27 mouse cellular contexts compared by ENCODE assay signal in the genomic region with DNA sequence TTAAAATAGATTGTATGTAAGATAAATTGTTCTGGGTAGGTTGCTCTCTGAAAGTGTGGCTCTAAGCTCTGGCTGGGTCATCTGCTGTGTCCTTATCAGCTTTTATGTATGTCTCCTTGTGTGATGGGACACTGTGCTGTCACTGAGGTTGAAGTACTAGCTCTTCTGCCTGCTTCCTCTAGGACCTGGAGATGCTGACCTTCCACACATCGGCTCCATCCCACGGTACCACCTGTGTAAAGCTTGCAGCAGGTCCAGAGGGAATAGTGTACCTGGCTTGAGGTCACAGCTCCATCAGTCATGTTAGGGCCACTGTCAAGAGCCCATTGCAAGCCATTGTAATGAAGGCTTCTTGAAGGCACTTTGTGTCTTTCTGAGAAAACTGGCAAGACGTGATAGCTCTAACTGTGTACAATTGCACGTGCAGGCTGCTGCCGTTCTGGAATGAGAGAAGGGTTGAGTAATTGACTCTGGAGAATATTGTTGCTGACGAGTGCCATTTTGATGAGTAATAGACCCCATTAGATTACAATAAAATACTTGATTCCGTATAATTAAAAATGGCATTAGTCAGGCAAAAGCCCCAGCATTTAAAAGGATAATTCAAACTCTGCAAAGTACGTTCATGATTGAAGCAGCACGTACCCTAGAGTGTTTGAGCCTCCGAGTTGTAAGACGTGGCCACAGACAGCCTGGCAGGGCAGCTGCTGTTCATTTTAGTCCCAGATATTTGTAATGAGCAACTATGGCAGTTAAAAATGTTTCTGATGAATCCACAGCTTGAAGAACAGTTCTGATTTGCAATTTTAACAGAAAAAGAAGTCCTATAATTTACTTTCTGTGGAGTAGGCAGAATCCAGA. TPM values are rescaled to one million over a fixed set of nuclear protein-coding genes. Genes with fewer than 3 reads are reported as not detected.
A peak's percentile ranks its signal among the peaks of the same experiment; 100 is the strongest.
DNase-seq lines count a peak whose midpoint lies in the region; ATAC-seq lines count a peak whose summit lies in the region.
"Had no signal": no experiment of that assay in that cellular context is flagged by ENCODE, and none has a peak within 500 bp of the region (broad histone marks: within the 10 kb centered on the region; RNA-seq: fewer than 3 reads in every experiment).

No protein-coding gene starts in this region.

- no peak for DNase-seq in forebrain, embryonic 11.5 days (ENCODE audit: low spot score)
- DNase-seq in hindbrain, embryonic 14.5 days (ENCODE audit: low spot score): no peak
- DNase-seq in hindbrain, embryonic 10.5 days (ENCODE audit: low spot score): no peak
- no peak for DNase-seq in urinary bladder, postnatal 4 days (ENCODE audit: low spot score in 2 of 2)
- DNase-seq in c-Kit-positive CD71-positive TER-119-positive erythroid progenitor cells, embryonic 14.5 days (ENCODE audit: low spot score): no peak
- DNase-seq: adrenal gland, postnatal 10 days; cerebellum, adult 18-20 months; cerebellum, postnatal 10 days; gastrocnemius, postnatal 10 days; kidney, postnatal 14 days; lung, postnatal 36 days; right cerebral cortex, postnatal 4 days; thymus, adult 18-20 months; thymus, postnatal 25 days had no signal

- 74% methylated on average over 11 of the region's 11 CpGs for WGBS in forebrain, embryonic 13.5 days
- WGBS in forebrain, embryonic 11.5 days: 88% methylated on average over 11 of the region's 11 CpGs
- 70% methylated on average over 11 of the region's 11 CpGs for WGBS in hindbrain, embryonic 14.5 days
- 90% methylated on average over 11 of the region's 11 CpGs for WGBS in hindbrain, embryonic 10.5 days
- 68% methylated on average over 11 of the region's 11 CpGs for WGBS in neural tube, embryonic 13.5 days
- WGBS in neural tube, embryonic 15.5 days: 57% methylated on average over 11 of the region's 11 CpGs

- H3K9me3 ChIP-seq in forebrain, embryonic 13.5 days (replicated peaks): no peaks in the 10 kb centered on the region
- H3K9me3 ChIP-seq in forebrain, embryonic 11.5 days (ENCODE audit: control insufficient read depth, low read length): no peaks in the 10 kb centered on the region
- no peaks in the 10 kb centered on the region for H3K9me3 ChIP-seq in hindbrain, embryonic 14.5 days (ENCODE audit: control insufficient read depth, low read length)
- no peaks in the 10 kb centered on the region for H3K9me3 ChIP-seq in hindbrain, embryonic 10.5 days
- no peaks in the 10 kb centered on the region for H3K9me3 ChIP-seq in neural tube, embryonic 13.5 days
- H3K9me3 ChIP-seq in neural tube, embryonic 15.5 days (replicated peaks): no peaks in the 10 kb centered on the region
- H3K9me3 ChIP-seq: embryonic facial prominence, embryonic 13.5 days; heart, embryonic 15.5 days; limb, embryonic 13.5 days; lung, embryonic 15.5 days had no signal

- no peak overlapping the region for H3K4me3 ChIP-seq in forebrain, embryonic 13.5 days
- no peak overlapping the region for H3K4me3 ChIP-seq in forebrain, embryonic 11.5 days (ENCODE audit: low read depth, low read length)
- no peak overlapping the region for H3K4me3 ChIP-seq in hindbrain, embryonic 14.5 days (replicated peaks; ENCODE audit: low read length)
- H3K4me3 ChIP-seq in hindbrain, embryonic 10.5 days: no peak overlapping the region
- H3K4me3 ChIP-seq in neural tube, embryonic 13.5 days: no peak overlapping the region
- no peak overlapping the region for H3K4me3 ChIP-seq in neural tube, embryonic 15.5 days (replicated peaks)
- H3K4me3 ChIP-seq: embryonic facial prominence, embryonic 13.5 days; heart, embryonic 15.5 days; left cerebral cortex, adult 2 months; limb, embryonic 13.5 days; lung, embryonic 15.5 days had no signal

- no peaks in the 10 kb centered on the region for H3K27me3 ChIP-seq in forebrain, embryonic 13.5 days
- H3K27me3 ChIP-seq in forebrain, embryonic 11.5 days (ENCODE audit: control insufficient read depth, insufficient read depth, low read length): no peaks in the 10 kb centered on the region
- no peaks in the 10 kb centered on the region for H3K27me3 ChIP-seq in hindbrain, embryonic 14.5 days (ENCODE audit: control insufficient read depth, insufficient read depth, low read length)
- H3K27me3 ChIP-seq in hindbrain, embryonic 10.5 days (ENCODE audit: insufficient read depth, poor library complexity, severe bottlenecking): no peaks in the 10 kb centered on the region
- no peaks in the 10 kb centered on the region for H3K27me3 ChIP-seq in neural tube, embryonic 13.5 days
- H3K27me3 ChIP-seq in neural tube, embryonic 15.5 days (replicated peaks): no peaks in the 10 kb centered on the region
- H3K27me3 ChIP-seq: limb, embryonic 13.5 days; lung, embryonic 15.5 days had no signal

- no peaks in the 10 kb centered on the region for H3K36me3 ChIP-seq in forebrain, embryonic 13.5 days (ENCODE audit: poor library complexity, severe bottlenecking)
- H3K36me3 ChIP-seq in forebrain, embryonic 11.5 days (ENCODE audit: control insufficient read depth, insufficient read depth, low read length): no peaks in the 10 kb centered on the region
- no peaks in the 10 kb centered on the region for H3K36me3 ChIP-seq in hindbrain, embryonic 14.5 days (replicated peaks; ENCODE audit: control insufficient read depth, insufficient read depth)
- H3K36me3 ChIP-seq in hindbrain, embryonic 10.5 days: no peaks in the 10 kb centered on the region
- no peaks in the 10 kb centered on the region for H3K36me3 ChIP-seq in neural tube, embryonic 13.5 days
- no peaks in the 10 kb centered on the region for H3K36me3 ChIP-seq in neural tube, embryonic 15.5 days
- H3K36me3 ChIP-seq: embryonic facial prominence, embryonic 13.5 days; heart, embryonic 15.5 days; limb, embryonic 13.5 days; lung, embryonic 15.5 days had no signal

- no peak overlapping the region for H3K4me2 ChIP-seq in forebrain, embryonic 13.5 days
- no peak overlapping the region for H3K4me2 ChIP-seq in forebrain, embryonic 11.5 days (ENCODE audit: low read depth, low read length, severe bottlenecking)
- H3K4me2 ChIP-seq in hindbrain, embryonic 14.5 days (replicated peaks): no peak overlapping the region
- no peak overlapping the region for H3K4me2 ChIP-seq in neural tube, embryonic 13.5 days
- no peak overlapping the region for H3K4me2 ChIP-seq in neural tube, embryonic 15.5 days
- H3K4me2 ChIP-seq: embryonic facial prominence, embryonic 13.5 days; heart, embryonic 15.5 days; limb, embryonic 13.5 days; liver, embryonic 11.5 days; lung, embryonic 15.5 days; midbrain, embryonic 11.5 days had no signal

- H3K9ac ChIP-seq in forebrain, embryonic 13.5 days: no peak overlapping the region
- no peak overlapping the region for H3K9ac ChIP-seq in forebrain, embryonic 11.5 days (ENCODE audit: low read length)
- H3K9ac ChIP-seq in hindbrain, embryonic 14.5 days: no peak overlapping the region
- no peak overlapping the region for H3K9ac ChIP-seq in neural tube, embryonic 13.5 days
- H3K9ac ChIP-seq in neural tube, embryonic 15.5 days (replicated peaks): no peak overlapping the region
- H3K9ac ChIP-seq: embryonic facial prominence, embryonic 13.5 days; heart, embryonic 15.5 days; limb, embryonic 13.5 days; lung, embryonic 15.5 days had no signal

- peak; percentile 65 for ATAC-seq in forebrain, embryonic 13.5 days
- no peak for ATAC-seq in forebrain, embryonic 11.5 days (replicated peaks; ENCODE audit: low FRiP score)
- peak; percentile 48; the same call in 1 of the 2 replicates for ATAC-seq in hindbrain, embryonic 14.5 days (ENCODE audit: low FRiP score)
- peak; percentile 15; the same call in 1 of the 2 replicates for ATAC-seq in neural tube, embryonic 13.5 days (ENCODE audit: low read depth)
- no peak for ATAC-seq in neural tube, embryonic 15.5 days (ENCODE audit: low FRiP score)
- ATAC-seq: intestine, postnatal 0 days; Patski had no signal

- H3K27ac ChIP-seq in forebrain, embryonic 13.5 days: no peak overlapping the region
- H3K27ac ChIP-seq in forebrain, embryonic 11.5 days (ENCODE audit: low read depth, low read length): no peak overlapping the region
- H3K27ac ChIP-seq in hindbrain, embryonic 14.5 days: no peak overlapping the region
- H3K27ac ChIP-seq in hindbrain, embryonic 10.5 days: no peak overlapping the region
- H3K27ac ChIP-seq in neural tube, embryonic 13.5 days (replicated peaks): no peak overlapping the region
- no peak overlapping the region for H3K27ac ChIP-seq in neural tube, embryonic 15.5 days (replicated peaks)
- H3K27ac ChIP-seq: embryonic facial prominence, embryonic 13.5 days; heart, embryonic 15.5 days; left cerebral cortex, adult 2 months; limb, embryonic 13.5 days; lung, embryonic 15.5 days; stomach, postnatal 0 days had no signal

- peaks cover 15% of the 10 kb centered on the region for H3K4me1 ChIP-seq in forebrain, embryonic 13.5 days
- H3K4me1 ChIP-seq in forebrain, embryonic 11.5 days (replicated peaks; ENCODE audit: control insufficient read depth, insufficient read depth, low read length): no peaks in the 10 kb centered on the region
- H3K4me1 ChIP-seq in hindbrain, embryonic 14.5 days (replicated peaks; ENCODE audit: control insufficient read depth, insufficient read depth, low read length): 0 out of 2 replicates have a peak, but pooled peaks cover 7% of the 10 kb centered on the region
- H3K4me1 ChIP-seq in hindbrain, embryonic 10.5 days (replicated peaks): no peaks in the 10 kb centered on the region
- peaks cover 10% of the 10 kb centered on the region; the same call in 1 of the 2 replicates for H3K4me1 ChIP-seq in neural tube, embryonic 13.5 days (replicated peaks)
- H3K4me1 ChIP-seq in neural tube, embryonic 15.5 days: peaks cover 7% of the 10 kb centered on the region
- H3K4me1 ChIP-seq: heart, embryonic 15.5 days had no signal

RNA-seq across cellular contexts. Expression of a gene that starts 16.3 kb away (rescaled TPM):
- 6.1 TPM in 2 replicates for polyA plus RNA-seq in forebrain, embryonic 13.5 days (2015; fragmentation: Nextera tagmentation; extraction: Ambion mirVana)
- 1.8 and 2.0 TPM in 2 replicates for polyA plus RNA-seq in forebrain, embryonic 11.5 days (2014; fragmentation: Nextera tagmentation; extraction: Ambion mirVana)
- polyA plus RNA-seq in hindbrain, embryonic 14.5 days (2014; fragmentation: Nextera tagmentation; extraction: Ambion mirVana): 3.6 and 5.2 TPM in 2 replicates
- polyA plus RNA-seq in hindbrain, embryonic 10.5 days (2016; fragmentation: Nextera tagmentation; extraction: Ambion mirVana): 0.75 and 1.1 TPM in 2 replicates
- 4.6 and 5.6 TPM in 2 replicates for polyA plus RNA-seq in neural tube, embryonic 13.5 days (2015; fragmentation: Nextera tagmentation; extraction: Ambion mirVana)
- 3.3 and 3.6 TPM in 2 replicates for polyA plus RNA-seq in neural tube, embryonic 15.5 days (2015; fragmentation: Nextera tagmentation; extraction: Ambion mirVana)
- polyA plus RNA-seq: liver, embryonic 11.5 days had no signal

Comparison
In these comparisons a context has a peak if more than half of its experiments do, and no peak if none do; other contexts are left out.
1. ATAC-seq: peak in forebrain, embryonic 13.5 days (single experiment), hindbrain, embryonic 14.5 days (single experiment) and neural tube, embryonic 13.5 days (single experiment); none in forebrain, embryonic 11.5 days (single experiment) and neural tube, embryonic 15.5 days (single experiment).